Mouse (Mus musculus) naive thymus-derived CD4-positive, alpha-beta T cell, adult 2 months (primary cell): Measurements from ENCODE around the gene Rrbp1.

ENCODE experiments used
- DNase-seq: peaks from one replicate; pipeline ENCODE4 v3.0.0-alpha.2; 2011; ENCODE audit warnings: low read depth

Rrbp1 gene

GRCm38 (mm10) chr2:143915600-143916135 lies 95.4 kb downstream of the Rrbp1 start:
- DNase-seq: no peak

GRCm38 (mm10) chr2:143914760-143915599 lies 96.1 kb downstream of the Rrbp1 start, which contains the start of gene Dstn:
Gene Dstn, plus strand, starts transcription at chr2:143915320.
- peak; percentile 96 for DNase-seq

GRCm38 (mm10) chr2:143914221-143914620 lies 96.8 kb downstream of the Rrbp1 start:
- peak; percentile 37 for DNase-seq

GRCm38 (mm10) chr2:143912199-143912598 lies 98.9 kb downstream of the Rrbp1 start:
- DNase-seq: no peak

GRCm38 (mm10) chr2:143909230-143909629 lies 101.8 kb downstream of the Rrbp1 start:
- DNase-seq: no peak

- no peak for DNase-seq
These were observed 106.2 kb downstream of the Rrbp1 start for GRCm38 (mm10) chr2:143904896-143905295.

- no peak for DNase-seq
These were observed 107.6 kb downstream of the Rrbp1 start for GRCm38 (mm10) chr2:143903376-143904045.

- no peak for DNase-seq
These were observed 110.2 kb downstream of the Rrbp1 start for GRCm38 (mm10) chr2:143900821-143901351.

- DNase-seq: no peak
These were observed 111.4 kb downstream of the Rrbp1 start for GRCm38 (mm10) chr2:143899470-143900220.
